Mouse (Mus musculus): Measurements from ENCODE around the gene Gm45799.
A peak's percentile ranks its signal among the peaks of the same experiment; 100 is the strongest.

The Gm45799 gene

DNA sequence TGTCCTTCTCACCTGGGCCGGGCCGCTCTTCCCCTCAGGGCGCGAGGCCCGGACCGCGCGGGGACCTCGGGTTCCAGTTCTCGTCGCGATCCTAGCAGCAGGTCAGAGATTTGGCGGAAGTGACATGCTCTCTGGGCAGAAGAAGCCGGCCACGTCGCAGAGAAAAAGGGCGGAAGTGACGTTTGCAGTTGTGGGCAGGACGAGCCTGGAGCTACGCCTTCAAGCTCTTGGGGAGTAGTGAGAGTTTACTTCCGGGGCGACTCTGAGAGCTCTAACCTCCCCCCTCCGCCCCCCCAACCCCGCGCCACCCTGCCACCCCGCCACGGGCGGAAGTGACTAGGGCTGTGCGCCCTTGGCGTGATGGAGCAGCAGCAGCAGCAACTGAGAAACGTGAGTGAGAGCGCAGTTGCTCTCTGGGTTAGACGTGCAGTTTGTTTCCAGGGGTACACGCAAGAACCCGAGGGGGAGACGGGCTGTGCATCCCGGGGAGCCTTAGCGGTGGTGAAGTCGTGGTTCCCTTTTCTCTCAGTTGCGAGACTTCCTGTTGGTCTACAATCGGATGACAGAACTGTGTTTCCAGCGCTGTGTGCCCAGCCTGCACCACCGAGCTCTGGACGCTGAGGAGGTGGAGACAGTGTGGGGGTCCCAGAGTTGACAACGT, at the start of gene Gm45799, which contains the start of gene Arfip2:
Gene Gm45799, plus strand, starts transcription at position 320 of the 661 bp plus-strand sequence.
Gene Arfip2, minus strand, starts transcription at position 184 of the 661 bp plus-strand sequence.
- peak; percentile 93 to 94 for DNase-seq (ENCODE audit: low spot score in 2 of 2)

DNA sequence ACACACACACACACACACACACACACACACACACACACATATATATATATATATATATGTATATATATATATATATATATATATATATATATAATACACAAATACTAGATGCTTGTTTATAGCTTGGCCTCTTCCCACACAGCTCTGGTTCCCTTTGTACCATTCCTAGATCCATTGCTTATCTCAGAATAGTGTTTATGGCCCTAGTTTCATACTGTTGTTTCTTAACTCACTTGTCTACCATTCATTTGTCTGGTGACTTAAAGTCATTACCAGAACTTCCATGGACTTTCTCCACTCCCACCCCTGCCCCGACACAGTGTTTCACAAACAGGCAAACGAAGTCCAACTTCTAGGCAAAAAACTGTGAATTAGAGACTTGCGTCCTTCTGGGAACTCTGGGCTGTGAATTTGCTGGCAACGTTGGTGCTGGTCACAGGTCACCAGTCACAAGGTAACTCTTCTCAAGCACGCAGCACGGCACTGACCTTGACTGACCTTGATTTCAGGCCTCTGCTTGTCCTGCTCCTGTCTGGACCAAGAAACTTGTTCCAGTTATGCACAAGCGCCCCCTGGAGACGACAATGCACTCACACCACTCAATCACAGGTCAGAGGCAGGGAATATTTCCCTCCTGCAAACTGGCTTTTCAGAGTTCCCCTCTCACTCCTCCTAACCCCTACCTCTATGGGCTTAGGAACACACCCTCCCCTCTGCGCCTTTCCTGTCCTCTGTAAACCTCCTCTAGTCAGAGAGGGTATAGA, 37.3 kb upstream of the Gm45799 start:
- DNase-seq (ENCODE audit: low spot score in 2 of 2) = peak; percentile 44 to 71

DNA sequence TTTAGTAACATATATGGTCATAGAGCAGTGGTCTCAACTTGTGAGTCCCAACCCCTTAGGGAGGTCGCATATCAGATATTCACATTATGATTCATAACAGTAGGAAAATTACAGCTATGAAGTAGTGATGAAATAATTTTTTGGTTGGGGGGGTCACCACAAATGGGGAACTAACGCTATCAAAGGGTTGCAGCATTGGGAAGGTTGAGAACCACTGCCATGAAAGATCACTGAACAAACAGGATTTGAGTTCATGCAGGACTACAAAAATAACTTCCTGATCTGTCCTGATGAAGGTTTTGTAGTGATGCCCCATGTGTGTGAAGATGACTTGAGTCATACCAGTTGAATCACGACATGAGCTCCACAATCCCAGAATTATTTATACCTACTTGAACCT, 31.9 kb upstream of the Gm45799 start:
- DNase-seq (ENCODE audit: low spot score in 2 of 2) = no peak

DNA sequence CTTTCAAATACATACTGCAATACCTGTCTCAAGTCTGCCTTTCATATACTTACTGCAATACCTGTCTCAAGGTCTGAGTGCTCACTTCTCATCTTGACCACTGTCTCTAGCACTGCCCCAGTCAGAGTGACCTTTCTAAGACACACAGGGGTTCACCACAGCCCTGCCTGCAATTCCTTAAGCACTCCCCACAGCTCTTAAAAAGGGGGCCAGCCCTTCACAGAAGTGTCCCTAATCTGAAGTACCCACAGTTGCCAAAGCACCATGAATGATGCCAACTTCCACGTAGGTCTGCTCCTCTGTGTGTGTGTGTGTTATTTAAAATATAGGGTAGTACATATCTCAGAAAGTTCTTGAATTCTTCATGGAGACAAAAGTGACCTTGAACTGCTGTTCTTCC, 28.6 kb upstream of the Gm45799 start:
- no peak for DNase-seq (ENCODE audit: low spot score in 2 of 2)

DNA sequence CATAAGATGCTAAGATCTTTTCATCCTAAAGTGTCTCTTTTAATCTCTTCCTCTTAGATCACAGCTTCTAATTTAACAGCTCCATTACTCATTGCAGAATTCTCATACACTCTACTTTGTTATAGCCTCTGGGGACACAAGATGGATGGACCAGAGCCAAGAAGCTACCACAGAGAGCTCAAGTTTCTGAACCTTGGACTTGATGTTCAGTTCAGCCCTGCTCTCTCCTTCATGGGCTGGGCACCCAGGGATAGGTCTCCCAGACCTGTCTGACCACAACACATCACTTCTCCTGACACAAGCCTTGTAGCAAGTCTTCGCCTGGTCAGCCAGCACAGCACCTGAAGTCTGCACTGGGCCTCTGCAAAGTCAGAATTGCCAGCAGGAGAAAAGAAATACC, 26.0 kb upstream of the Gm45799 start:
- no peak for DNase-seq (ENCODE audit: low spot score in 2 of 2)

DNA sequence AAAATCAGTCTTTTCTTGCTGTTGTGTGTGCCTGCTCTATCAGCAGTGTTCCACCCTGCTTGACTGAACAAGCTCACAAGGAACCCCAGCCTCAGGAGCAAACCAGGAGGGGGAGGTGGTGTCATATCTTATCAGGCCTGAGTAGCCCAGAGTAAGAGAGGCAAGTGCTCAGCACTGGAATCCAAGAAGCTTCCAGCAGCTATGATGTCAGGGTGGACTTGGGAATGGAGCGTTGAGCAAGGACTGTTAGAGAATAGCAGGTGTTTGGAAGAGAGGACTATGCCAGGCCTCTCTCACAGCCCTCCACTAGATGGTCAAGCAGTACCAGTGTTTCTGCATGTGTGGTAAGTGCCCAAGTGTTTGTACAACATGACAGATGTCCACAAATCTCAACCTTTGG, 24.6 kb upstream of the Gm45799 start:
- no peak for DNase-seq (ENCODE audit: low spot score in 2 of 2)

DNA sequence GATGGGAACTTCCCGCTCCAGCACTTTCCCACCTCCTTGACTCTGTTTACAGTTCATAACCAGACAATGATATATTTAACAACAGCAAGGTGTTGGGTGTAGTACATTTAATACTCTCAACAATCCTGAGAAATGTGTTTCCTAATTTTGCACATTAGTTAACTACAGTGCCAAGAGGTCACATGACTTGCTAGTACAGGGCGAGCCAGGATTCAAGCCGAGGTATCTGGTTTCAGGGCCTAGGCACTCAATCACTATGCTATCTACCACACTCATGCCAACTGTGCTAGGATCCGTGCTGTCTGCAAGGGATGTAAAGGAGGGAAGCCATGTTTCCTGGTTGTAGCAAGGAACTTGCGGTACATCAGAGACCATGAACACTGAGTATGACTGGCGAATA, 23.8 kb upstream of the Gm45799 start:
- no peak for DNase-seq (ENCODE audit: low spot score in 2 of 2)

DNA sequence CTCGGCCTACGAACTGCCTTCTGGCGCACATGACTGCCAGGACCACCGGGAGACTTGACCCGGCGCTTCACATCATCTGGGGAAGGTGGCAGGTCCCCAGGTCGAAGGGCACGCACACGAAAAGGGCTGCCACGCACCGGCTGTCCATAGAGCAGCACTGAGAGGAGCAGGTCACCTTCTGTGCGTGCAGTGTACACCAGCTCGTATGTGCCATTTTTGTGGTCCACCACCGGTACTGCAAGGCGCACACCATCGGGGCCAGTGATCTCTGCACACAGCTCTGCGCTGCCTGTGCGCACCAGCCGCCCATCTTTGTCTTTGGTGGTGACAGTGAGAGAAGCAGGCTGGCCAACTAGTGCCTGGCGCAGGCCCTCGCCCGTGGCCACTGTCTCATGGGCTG, 22.5 kb upstream of the Gm45799 start:
- DNase-seq (ENCODE audit: low spot score in 2 of 2) = no peak

DNA sequence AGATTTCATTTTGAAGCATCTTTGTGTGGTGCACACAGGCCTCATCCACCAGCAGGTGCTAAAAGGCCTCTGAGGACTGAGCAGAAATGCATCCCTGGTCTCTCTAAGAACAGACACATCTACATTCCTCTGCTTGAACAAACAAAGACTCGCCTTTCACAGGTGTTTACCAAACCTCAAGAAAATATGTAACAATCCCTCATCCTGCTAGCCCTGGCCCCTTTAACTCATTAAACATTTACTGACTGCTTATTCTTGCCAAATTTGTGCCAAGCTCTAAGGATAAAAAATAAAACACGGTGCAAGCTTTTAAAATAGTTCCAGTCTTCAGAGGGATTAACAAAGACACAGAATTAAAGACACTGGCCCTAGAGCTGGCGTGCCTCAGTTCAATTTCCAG, 20.7 kb upstream of the Gm45799 start:
- no peak for DNase-seq (ENCODE audit: low spot score in 2 of 2)

DNA sequence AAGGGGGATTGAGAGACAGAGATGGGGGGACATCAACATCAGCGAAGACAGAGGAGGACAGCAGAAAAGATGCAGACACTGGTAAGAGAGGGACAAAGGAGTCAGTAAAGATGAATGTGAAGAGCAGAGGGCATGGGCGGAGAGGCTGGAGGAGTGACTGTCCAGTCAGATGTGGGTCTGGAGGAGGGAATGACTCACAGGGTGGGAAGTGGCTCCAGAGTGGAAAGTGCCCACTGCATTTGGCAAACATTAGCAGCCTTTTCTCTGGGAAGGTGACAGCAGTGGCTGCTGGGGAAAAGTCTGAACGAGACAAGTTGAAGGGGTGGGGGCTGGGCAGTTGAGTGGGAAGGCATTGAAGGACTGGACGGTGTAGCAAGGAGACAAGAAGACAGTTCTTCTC, 19.3 kb upstream of the Gm45799 start:
- DNase-seq (ENCODE audit: low spot score in 2 of 2) = no peak

DNA sequence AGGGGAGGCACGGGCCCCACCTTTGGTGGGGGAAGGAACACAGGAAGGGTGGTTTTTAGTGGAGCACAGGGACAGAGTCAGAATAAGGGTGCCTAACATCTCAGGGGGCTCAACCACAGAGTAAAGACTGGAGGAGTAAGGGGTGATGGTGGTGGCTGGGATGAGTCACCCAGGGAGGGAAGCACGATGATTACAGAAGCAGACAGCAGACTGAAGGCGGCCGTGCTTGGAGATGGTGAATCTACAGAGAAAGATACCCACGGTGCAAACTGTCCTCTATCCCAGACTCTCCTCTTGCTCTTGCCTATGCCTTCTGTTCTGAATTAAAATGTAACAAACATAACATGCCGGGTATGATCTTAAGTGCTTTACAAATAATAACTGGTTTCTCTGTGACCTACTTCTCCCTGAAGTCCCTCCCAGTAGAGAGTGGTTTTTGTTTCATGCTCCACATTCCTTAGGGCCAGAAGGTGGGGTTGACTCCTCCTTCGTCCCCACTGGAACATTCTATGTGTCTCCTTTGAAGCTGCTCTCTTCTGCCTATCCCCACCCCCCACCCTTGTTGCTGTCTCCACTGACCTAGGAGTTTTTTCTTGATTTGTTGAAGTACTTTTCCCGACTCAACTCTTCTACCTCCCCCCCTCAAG, 18.6 kb upstream of the Gm45799 start:
- no peak for DNase-seq (ENCODE audit: low spot score in 2 of 2)

DNA sequence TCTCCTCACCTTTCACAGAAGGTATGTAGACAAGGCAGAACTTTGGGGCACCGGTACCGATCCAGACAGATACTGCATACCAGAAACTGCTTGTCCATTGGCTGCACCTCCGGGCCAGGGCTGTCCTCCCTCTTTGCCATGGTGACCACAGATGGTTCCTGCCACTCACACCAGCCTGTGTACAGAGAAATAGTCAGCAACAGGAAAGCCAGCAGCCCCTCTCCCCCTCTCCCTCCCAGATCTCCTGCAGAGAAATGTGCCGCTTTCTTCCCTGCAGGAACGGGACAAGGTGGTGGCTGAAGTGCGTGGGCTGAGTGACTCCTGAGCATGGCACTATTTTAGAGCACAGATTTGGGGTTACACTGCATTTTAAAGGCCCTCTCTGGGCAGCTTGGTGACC, 15.0 kb upstream of the Gm45799 start:
- DNase-seq (ENCODE audit: low spot score in 2 of 2) = no peak

DNA sequence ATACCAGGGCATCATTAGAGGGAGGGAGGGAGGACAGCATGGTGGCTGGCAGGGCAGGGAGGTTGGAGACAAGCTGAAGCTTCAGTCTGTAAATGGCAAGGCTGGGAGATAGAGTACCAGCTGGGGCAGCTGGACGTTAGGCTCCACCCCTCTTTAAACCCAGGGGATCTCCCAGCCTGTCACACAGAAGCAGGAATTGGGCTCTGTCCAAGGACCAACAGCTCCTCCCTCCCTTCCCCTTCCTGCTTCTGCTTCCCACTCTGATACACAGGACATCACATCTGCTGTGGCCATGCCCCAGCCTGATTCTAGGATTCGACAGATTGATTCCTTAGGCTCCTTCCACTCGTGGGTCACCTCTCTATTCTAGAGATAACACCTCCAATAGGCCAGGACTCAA, 11.7 kb upstream of the Gm45799 start:
- no peak for DNase-seq (ENCODE audit: low spot score in 2 of 2)

DNA sequence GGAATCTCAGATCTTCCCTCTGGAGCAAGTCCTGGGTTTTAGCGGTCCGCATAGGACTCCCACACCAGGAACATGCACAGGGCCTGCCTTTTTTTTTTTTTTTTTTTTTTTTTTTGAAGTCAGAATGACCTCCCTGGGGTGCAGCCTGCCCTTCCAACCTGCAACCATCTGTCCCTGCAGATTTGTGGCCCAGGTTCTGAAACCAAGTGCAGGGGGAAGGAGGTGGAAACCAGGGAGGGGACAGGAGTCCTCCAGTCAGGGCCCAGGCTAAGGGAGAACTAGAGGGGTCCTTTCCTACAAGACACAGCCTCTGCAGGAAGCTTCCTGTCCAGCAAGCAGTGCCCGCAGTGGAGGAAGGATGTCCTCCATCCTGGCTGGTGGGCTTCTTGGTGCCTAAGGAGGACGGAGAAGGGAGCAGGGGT, 7.8 kb upstream of the Gm45799 start:
- DNase-seq (ENCODE audit: low spot score in 2 of 2) = no peak

DNA sequence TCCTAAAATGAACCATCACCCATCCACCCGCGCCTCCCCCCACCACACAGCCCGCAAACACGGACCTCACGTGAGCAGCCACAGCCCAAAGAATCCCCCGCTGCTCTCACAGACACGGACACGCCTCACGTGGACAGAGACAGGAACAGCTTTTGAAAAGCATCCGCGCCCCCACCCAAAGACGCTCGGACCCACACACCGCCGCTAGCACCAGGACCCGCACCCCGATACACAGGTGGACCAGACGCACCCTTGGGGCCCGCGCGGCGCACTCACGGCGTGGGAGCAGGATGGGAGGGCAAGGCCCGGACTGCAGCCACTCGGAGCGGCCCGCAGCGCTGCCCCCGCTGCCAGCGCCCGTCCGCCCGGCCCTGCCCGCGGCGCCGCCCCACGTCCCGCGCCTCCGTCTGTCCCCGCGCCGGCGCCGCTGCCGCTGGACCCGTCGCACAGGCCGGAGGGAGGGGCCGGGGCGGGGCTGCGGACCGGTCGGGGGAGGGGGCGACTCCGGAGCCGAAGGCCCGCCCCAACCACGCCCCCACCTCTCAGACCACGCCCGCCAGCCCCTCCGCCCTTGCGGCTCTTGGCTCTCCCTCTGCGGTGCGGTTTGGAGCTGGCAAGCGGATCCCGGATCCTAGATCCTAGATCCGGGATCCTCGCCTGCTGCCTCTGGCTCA, 7.1 kb upstream of the Gm45799 start, which contains the start of gene Trim3:
Gene Trim3, minus strand, starts transcription at position 445 of the 674 bp plus-strand sequence.
- peak; percentile 82 to 88 for DNase-seq (ENCODE audit: low spot score in 2 of 2)

DNA sequence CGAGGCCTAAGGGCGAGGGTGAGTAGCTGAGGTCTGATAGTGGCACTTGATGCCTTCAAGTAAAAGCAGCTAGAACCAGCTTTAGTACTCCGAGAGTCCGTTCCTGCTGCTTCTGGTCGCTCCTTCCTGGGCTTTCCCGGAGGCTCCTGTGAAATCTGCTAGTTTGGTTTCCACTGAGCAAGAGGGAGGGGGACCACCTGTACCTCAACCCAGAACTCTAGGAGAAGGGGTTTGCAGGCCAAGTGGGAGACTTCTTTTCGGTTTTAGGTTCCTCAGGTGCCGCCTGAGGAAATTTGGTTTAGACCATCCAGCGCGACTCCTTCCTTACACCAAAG, 6.6 kb upstream of the Gm45799 start:
- DNase-seq (ENCODE audit: low spot score in 2 of 2) = no peak

DNA sequence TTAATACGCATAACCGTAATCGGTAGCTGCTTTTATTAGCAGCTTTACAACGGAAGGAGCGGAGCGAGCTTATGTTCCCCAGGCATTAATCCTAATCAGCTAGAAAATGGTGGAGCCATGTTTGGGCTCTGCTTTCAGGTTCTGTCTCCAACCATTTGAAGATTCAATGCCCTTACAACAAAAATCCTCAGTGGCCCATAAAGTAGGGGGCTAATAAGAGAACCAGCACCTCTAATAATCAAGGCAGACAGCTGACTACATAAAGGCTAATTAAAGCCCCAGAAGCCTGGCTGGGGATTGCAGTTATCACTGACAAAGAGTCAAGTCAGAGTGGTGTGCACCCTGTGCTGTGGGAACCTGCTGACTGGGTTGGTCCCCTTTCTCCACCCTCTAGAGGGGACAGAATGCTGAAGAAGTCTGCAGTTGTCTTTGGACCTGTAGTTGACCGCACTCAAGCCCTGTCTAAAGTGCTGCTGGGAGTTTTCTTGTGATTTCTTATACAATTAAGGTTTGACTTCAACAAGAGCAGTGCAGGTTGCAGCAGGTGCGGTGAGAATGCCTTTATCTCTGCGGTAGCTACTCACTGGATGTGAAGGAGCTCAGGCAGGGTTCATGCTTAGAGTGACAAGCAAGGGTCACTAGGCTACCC, 6.0 kb upstream of the Gm45799 start:
- DNase-seq (ENCODE audit: low spot score in 2 of 2) = no peak

DNA sequence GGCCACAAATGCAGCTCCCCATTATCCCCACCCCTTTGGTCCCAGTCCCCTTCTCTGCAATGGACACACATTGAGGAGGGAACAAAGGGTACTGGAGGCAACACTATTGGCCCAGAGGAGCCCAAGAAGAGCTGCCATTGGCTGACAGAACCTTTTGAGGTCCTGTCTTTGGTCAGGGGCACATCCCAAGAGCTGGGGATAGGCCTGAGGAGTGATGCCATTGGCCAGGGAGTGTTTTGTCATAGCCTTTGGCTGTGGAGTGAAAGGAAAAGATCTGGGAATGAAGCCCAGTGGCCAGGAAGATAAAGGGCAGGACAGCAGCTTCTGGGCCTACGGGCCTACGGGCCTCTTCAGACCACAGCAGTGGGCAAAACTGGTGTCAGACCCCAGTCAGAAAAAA, 4.6 kb upstream of the Gm45799 start:
- DNase-seq (ENCODE audit: low spot score in 2 of 2) = no peak

DNA sequence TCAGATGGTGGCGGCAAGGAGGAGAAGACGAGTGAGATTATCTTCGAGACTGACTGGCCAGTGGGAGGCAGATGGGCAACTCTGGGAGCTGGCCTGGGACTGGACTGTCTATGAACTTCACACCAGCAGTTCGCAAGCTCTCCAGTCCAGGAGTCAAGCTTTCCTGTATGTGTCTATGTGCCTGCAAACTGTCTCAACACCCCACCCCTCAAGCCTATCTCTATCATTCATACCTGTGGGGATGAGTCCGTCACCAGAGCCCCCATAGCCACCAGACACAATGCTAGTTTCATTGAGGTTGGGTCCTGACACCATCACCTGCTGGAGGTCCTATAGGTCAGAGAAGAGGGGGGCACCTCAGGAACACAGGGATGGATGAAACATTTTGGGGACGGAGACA, 1.6 kb upstream of the Gm45799 start:
- DNase-seq (ENCODE audit: low spot score in 2 of 2) = no peak

DNA sequence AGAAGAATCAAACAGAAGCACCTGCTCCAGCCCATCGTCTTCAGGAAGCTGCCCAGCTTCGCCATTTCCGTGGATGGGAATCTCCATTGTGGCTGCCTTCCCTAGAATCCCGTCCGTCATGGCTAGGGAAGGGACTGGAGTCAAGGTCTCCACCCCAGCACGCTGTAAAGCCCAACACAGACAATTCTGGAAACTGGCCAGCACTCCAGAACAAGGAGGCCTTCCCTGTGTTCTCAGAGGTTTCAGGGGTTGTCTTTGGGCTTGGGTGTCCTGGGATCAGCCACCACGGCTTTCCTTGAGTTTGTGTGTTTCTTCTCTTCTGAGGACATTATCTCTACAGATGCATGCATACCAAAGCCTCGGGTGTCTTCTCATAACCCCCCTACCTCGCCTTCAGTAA, 1.0 kb upstream of the Gm45799 start:
- DNase-seq (ENCODE audit: low spot score in 2 of 2) = no peak

DNA sequence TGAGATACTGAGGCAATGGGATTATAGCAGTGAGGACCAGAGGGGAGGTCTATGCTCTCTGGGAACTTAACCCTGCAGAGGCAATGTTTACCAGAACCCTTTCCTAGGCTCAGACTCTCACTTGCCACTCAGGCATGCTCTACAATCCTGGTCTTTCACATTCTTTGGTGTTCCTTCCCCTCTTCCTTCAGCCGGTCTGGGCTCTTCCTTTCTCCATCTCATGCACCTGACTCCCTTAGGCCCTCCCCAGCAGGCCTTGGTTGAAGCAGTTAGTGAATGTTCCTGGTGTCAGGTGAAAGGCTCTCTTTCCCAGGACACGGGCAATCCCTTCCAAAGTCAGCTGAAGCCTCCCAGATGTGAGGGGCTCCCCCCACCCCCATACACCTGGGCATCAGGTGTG, 596 bp upstream of the Gm45799 start, which contains the start of gene Timm10b:
Gene Timm10b, plus strand, starts transcription at position 301 of the 400 bp plus-strand sequence.
- DNase-seq (ENCODE audit: low spot score in 2 of 2) = no peak

DNA sequence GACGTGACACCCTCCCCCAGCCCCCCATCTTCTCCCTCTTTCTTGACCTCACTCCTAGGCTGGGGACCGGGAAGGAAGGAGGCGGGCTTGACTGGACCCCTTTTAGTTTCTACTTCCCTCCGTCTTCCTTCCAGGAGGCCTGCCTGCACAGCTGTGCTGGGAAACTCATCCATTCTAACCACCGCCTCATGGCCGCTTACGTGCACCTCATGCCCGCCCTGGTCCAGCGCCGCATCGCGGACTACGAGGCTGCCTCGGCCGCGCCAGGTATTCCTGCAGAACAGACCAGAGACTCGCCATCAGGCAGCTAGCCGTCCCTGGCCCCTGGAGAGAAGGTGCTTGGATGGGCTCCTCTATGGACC, 523 bp downstream of the Gm45799 start:
- DNase-seq (ENCODE audit: low spot score in 2 of 2) = peak in 1 of 2 experiments; percentile 79

Measured in spleen, postnatal 4 days (tissue).